Mouse (Mus musculus) liver, embryonic 14.5 days (tissue): ENCODE data around the gene Gm17555.

Source experiments
- CTCF ChIP-seq: IDR thresholded peaks from 2 replicates; pipeline ENCODE4 v1.5.1; 2016; ENCODE audit warnings: antibody characterized with exemption, low read depth, control low read depth
- EP300 ChIP-seq: IDR thresholded peaks from 2 replicates; pipeline ENCODE4 v1.6.1; 2016; ENCODE audit warnings: antibody characterized with exemption, low read depth

GRCm38 (mm10) chr2:126195631-126196356, 19.1 kb upstream of the Gm17555 start:
- TF ChIP-seq CTCF (no peak), EP300 (no peak)
